Mouse (Mus musculus) liver, embryonic 16.5 days (tissue): ENCODE measurements at regions not wholly inside any gene's neighbourhood (a gene's known extent, or its start where the extent isn't known, plus 50 kb on each side); places are given as distances from the start of the nearest gene placed in this dataset.

Source experiments
- ATAC-seq: fragments of 200-750 bp; cut with Nextera tagmentation; 2 replicates; pipeline ENCODE4 v1.8.0; 2017; ENCODE audit warnings: low read depth, mild to moderate bottlenecking, moderate number of reproducible peaks, moderate library complexity
- H3K27ac ChIP-seq: fragments of 300-500 bp; sonication (generic); 2 replicates; pipeline ENCODE4 v1.5.1; 2014; ENCODE audit warnings: mild to moderate bottlenecking, low read length
- H3K27me3 ChIP-seq: fragments of 300-500 bp; sonication (generic); 2 replicates; pipeline ENCODE4 v1.6.1; 2014; ENCODE audit warnings: low read depth, low read length, mixed read lengths; ENCODE audit not compliant: control insufficient read depth, insufficient read depth
- H3K36me3 ChIP-seq: fragments of 300-500 bp; sonication (generic); 2 replicates; pipeline ENCODE4 v1.6.1; 2014; ENCODE audit warnings: mild to moderate bottlenecking; ENCODE audit not compliant: control insufficient read depth, insufficient read depth
- H3K4me1 ChIP-seq: fragments of 300-500 bp; sonication (generic); 2 replicates; pipeline ENCODE4 v1.6.1; 2014; ENCODE audit warnings: low read depth, low read length, mixed read lengths; ENCODE audit not compliant: control insufficient read depth
- H3K4me2 ChIP-seq: fragments of 300-500 bp; sonication (generic); 2 replicates; pipeline ENCODE4 v1.6.1; 2014; ENCODE audit warnings: low read depth, low read length, mixed read lengths
- H3K4me3 ChIP-seq: fragments of 300-500 bp; sonication (generic); 2 replicates; pipeline ENCODE4 v1.5.1; 2014; ENCODE audit warnings: low read depth, mild to moderate bottlenecking, low read length
- H3K9ac ChIP-seq: fragments of 300-500 bp; sonication (generic); 2 replicates; pipeline ENCODE4 v1.6.1; 2014; ENCODE audit warnings: low read depth, low read length
- H3K9me3 ChIP-seq: fragments of 300-500 bp; sonication (generic); replicated peaks from 2 replicates; pipeline ENCODE4 v1.6.1; 2016; ENCODE audit warnings: low read length; ENCODE audit not compliant: control insufficient read depth
- WGBS: fragments of 180-500 bp; shearing (Covaris S2); extraction: QIAGEN DNeasy Blood & Tissue Kit; methylation state at CpG from one replicate; pipeline ENCODE4 v1.1.7; 2014; ENCODE audit not compliant: insufficient replicate concordance; 5-methylcytosine and 5-hydroxymethylcytosine counted together

DNA sequence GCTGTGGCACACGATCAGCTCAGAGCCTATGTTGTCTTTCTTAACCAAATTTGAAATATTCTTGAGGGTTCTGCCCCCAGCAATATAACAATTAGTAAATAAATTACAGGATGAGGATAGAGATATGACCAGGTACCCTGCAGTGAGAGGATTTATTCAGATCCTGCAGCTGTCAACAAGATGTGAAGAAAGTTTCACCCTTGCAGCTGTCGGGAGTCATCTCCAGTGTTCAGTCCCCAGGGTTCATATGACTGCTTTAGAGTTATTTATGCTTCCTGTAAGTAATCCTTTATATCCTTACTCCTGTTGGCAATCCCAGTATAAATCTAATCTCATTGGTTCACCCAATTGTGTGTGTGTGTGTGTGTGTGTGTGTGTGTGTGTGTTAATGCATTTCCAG lies 1372.1 kb upstream of the 1700008P02Rik start:
- no peak overlapping the region for H3K4me3 ChIP-seq
- no peak overlapping the region for H3K4me2 ChIP-seq
- H3K27ac ChIP-seq, result no peak overlapping the region
- no peaks in the 10 kb centered on the region for H3K9me3 ChIP-seq
- WGBS, result 66% methylated on average over 2 of the region's 2 CpGs
- no peak for ATAC-seq
- no peaks in the 10 kb centered on the region for H3K4me1 ChIP-seq
- H3K36me3 ChIP-seq, result no peaks in the 10 kb centered on the region
- no peaks in the 10 kb centered on the region for H3K27me3 ChIP-seq
- no peak overlapping the region for H3K9ac ChIP-seq

DNA sequence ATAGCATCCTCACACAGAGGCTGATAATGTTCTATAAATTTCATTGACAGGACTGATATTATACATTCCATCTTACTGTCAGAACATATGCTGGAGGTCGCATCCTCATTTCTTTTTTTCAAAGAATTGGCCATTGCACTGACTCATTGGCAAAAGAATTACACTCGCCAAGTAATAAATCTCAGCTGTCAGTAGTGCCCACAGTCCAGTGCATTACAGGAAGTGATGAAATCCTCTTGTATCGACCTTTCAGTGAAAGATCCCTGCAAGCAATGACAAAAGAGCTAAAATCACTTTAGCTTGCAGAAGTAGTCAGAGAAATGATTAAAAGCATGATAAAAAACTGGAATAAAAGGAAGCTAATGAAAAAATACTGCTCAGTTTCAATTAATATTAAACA lies 1353.0 kb upstream of the 1700008P02Rik start:
- Histone ChIP-seq H3K36me3 (no peaks in the 10 kb centered on the region), H3K27me3 (no peaks in the 10 kb centered on the region), H3K9me3 (no peaks in the 10 kb centered on the region), H3K4me2 (no peak overlapping the region), H3K27ac (no peak overlapping the region), H3K4me3 (no peak overlapping the region), H3K9ac (no peak overlapping the region), H3K4me1 (no peaks in the 10 kb centered on the region)
- no peak for ATAC-seq
- 22% methylated on average over 3 of the region's 3 CpGs for WGBS

DNA sequence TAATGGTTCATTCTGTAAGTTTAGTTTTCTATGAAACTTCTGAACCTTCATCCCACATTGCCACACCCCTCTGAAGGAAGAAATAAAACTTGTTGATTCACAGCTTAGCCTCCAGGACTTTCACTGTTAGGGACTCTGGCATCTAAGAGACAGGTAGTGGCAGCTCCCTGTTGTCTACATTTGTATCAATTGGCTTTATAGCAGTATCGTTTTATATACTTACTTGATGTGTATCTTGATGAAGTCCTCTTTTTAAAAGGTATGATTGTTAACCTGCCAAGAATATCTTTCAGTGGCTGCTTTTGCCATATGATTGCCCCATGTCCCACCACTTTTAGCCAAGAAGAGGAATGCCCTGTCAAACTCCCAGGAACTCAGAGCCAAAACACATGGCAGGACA lies 1333.7 kb upstream of the 1700008P02Rik start:
- H3K4me1 ChIP-seq, result no peaks in the 10 kb centered on the region
- no peak overlapping the region for H3K27ac ChIP-seq
- 60% methylated on average over 1 of the region's 1 CpGs for WGBS
- no peak overlapping the region for H3K4me2 ChIP-seq
- ATAC-seq, result no peak
- H3K36me3 ChIP-seq, result no peaks in the 10 kb centered on the region
- H3K27me3 ChIP-seq, result no peaks in the 10 kb centered on the region
- H3K4me3 ChIP-seq, result no peak overlapping the region
- H3K9me3 ChIP-seq, result no peaks in the 10 kb centered on the region
- H3K9ac ChIP-seq, result no peak overlapping the region

DNA sequence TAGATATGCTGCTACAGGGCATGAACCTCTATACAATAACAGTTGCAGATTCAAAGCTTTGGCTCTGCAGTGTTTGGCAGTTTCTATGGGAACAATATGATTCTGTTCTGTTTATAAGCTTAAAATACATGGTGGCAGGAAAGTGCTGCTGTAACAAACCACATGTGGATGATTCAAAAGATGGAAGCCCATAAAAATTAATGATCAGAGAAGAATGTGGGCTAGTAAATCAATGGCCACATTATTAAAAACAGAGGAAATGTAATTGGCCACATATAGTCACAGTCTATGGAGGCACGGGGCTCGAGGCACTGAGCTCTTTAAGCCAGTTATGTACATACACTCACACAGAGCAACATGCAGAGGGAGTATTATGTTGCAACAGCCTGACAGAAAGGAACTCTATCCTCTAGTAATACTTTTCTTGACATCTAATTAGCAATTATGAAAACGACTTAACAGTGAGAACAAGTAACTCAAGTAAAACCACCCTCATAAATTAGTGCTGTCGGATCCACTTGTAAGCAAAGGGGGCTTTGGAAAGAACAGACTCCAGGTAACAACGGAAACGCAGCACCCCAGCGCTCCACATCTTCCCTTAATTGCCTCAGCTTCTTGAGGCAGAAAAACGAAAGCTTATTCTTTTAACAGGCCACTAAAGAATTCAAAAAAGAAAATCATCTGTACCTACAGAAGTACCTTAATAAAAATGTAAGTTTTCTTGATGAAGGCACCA lies 1323.6 kb upstream of the 1700008P02Rik start:
- Histone ChIP-seq H3K4me3 (no peak overlapping the region), H3K27me3 (no peaks in the 10 kb centered on the region), H3K4me1 (no peaks in the 10 kb centered on the region), H3K36me3 (no peaks in the 10 kb centered on the region), H3K4me2 (no peak overlapping the region), H3K9me3 (no peaks in the 10 kb centered on the region), H3K9ac (no peak overlapping the region), H3K27ac (no peak overlapping the region)
- WGBS, result 45% methylated on average over 8 of the region's 8 CpGs
- no peak for ATAC-seq
